Mouse (Mus musculus): ENCODE measurements at regions not wholly inside any gene's neighbourhood (a gene's known extent, or its start where the extent isn't known, plus 50 kb on each side); places are given as distances from the start of the nearest gene placed in this dataset.

- DNase-seq (ENCODE audit: low read depth, low spot score) = peak; percentile 13
These were observed 173.4 kb downstream of the Gm5426 start for GRCm38 (mm10) chr10:96309766-96310165.

GRCm38 (mm10) chr10:96325297-96325696 lies 188.9 kb downstream of the Gm5426 start:
- no peak for DNase-seq (ENCODE audit: low read depth, low spot score)

DNA sequence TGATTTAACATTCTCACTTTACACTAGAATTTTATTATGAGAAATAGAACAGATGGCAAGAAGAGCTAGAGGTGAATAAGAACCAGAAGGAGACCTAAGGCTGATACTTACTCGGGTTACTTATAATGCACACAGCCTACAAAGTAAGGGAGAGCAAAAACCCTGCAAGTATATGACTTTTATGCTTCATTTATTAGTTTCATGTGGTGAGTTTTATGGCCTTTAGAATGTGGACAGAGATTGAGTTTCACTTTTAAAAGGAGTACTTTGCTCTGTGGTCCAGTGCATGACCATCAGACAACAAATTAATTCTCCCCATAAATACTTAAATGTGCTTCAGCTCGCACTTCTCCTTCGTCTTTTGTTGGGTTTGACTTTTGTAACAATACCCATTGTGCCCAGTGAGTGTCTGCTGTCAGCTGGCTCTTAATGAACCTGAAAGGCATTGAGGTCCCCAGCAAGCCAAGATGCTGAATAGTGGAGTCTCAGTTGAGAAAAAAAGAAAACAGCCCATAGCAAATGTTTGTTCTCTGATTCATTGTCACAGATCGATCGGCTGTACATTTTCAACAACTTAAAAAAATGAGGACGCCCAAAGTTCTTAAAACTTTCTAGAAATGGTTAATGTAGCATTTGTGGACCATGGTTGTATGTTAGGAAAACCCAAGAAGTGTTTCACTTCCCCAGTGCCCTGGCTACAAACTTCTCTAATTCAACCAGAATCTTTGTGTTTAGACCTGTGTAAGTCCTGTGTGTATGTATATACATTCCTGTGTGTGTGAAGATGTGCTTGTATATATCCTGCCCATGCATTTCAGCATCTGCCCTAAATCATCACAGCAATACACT lies 194.5 kb downstream of the Gm5426 start:
- DNase-seq (ENCODE audit: low read depth, low spot score) = no peak

GRCm38 (mm10) chr10:96332731-96333201 lies 196.4 kb downstream of the Gm5426 start:
- no peak for DNase-seq (ENCODE audit: low read depth, low spot score)

GRCm38 (mm10) chr10:96333224-96333623 lies 196.8 kb downstream of the Gm5426 start:
- DNase-seq (ENCODE audit: low read depth, low spot score) = no peak

GRCm38 (mm10) chr10:96336271-96336670 lies 199.9 kb downstream of the Gm5426 start:
- no peak for DNase-seq (ENCODE audit: low read depth, low spot score)

DNA sequence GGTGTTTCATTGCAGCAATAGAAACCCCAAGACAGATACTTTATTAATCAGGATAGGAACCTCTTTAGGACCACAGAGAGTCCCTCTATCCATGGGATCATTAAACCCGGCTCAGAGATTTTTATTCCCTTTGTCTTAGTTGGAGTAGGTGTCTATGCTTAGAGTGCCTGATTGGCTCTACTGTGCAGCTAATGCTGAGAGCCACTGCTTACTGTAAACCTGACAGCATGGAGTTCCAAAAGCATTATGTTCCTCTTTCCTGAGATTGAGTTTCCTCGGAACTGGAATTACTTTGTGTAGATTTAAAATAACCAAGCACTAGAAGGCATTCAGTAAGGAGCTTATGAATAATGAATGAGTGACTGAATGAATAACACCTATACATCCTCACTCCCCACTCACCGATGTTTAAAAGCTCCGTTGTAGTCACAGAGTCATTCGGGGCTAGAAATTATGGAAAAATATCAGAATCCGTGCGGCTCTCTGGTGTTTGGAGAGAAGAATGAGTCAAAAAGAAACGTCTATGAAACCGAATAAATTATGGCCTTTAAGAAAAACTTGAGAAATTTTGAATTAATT lies 200.8 kb downstream of the Gm5426 start:
- DNase-seq (ENCODE audit: low read depth, low spot score) = no peak

- DNase-seq (ENCODE audit: low read depth, low spot score) = peak; percentile 71
These were observed 201.6 kb downstream of the Gm5426 start for GRCm38 (mm10) chr10:96337797-96338608.

GRCm38 (mm10) chr10:96338609-96338978 lies 202.2 kb downstream of the Gm5426 start:
- peak; percentile 75 for DNase-seq (ENCODE audit: low read depth, low spot score)

- no peak for DNase-seq (ENCODE audit: low read depth, low spot score)
These were observed 206.1 kb downstream of the Gm5426 start for GRCm38 (mm10) chr10:96342476-96342875.

DNA sequence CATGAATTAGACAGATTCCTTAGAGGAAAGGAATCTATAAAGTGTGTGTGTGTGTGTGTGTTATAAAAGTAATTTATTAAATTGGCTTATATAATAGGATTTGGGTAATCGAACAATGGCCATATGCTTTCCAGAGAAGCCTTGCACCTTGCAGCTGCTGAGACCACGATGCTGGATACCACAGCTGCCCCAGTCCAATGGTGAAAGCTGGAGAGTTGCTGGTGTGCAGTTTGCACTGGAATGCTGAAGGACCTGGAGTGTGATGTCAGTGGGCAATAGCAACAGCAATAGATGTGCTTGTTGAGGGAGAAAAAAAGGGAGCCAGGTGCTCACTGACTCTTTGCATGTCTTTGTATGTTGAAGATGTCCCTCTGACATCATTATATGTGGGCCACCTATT lies 207.3 kb downstream of the Gm5426 start:
- DNase-seq (ENCODE audit: low read depth, low spot score) = no peak

GRCm38 (mm10) chr10:96350692-96351091 lies 214.3 kb downstream of the Gm5426 start:
- no peak for DNase-seq (ENCODE audit: low read depth, low spot score)

DNA sequence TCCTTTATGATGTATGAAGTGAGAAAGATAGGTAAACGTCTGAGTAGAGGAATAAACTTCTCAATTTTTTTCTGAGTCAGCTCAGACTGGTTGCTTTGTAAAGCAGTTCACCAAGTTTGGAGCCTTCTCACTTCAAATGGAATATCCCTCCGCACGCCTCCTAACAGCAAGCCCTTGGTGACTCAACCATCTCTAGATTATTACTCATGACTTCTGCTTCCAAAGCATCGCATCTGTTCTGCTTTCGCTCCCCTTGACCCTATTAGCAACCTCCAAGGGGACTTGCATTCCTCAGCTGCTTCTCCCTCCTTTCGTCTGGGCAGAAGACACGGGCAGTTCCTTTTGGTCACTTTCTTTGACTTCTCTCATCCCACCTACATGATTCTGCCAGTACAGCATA lies 214.9 kb downstream of the Gm5426 start:
- DNase-seq (ENCODE audit: low read depth, low spot score) = peak; percentile 63

DNA sequence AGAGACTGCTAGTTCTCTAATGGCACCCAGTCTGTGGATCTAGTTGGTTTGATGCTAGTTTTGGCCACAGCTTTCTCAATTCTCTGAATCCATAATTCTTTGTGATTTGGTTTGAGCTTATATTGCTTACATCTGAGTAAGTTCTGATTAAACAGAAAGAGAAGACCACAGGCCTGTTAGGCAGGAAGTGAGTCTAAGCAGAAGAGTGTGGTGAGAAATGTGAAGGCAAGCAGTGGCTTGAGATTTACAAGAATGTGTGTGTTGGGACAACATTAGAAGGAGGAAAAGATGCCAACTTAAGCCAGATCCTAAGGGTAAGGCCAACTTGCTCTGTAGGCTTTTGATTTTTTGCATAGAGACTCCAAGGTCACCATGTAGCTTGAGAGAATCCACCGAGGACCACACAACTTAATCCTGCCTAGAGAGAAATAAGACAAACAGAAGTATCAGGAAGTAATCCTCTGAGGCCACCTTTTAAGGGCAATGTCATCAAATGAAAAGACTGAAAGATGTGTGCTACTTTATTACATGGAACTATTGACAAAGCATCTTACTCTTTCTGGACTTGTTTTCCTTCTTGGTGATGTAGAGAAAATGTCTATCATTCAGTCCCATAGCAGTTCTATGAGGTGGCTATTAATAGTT lies 220.7 kb downstream of the Gm5426 start:
- DNase-seq (ENCODE audit: low read depth, low spot score) = no peak

DNA sequence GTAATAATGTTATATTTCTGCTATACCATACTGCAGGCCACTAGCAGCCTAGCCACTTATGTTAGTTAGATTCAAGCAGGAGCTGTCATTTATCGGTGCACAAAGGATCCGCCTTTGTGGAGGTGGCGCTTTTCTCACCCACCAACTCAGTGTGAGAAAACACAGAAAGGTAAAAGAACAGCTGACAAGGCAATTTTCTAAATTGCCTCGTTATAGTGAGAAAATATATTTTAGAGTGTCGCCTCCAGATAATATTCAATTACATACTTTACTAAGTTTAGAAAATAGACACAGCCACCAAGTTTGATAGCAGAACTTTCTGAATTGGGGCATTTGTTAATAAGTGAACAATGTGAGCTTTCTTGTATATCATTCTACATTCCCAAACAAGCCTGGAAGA lies 221.2 kb downstream of the Gm5426 start:
- no peak for DNase-seq (ENCODE audit: low read depth, low spot score)

DNA sequence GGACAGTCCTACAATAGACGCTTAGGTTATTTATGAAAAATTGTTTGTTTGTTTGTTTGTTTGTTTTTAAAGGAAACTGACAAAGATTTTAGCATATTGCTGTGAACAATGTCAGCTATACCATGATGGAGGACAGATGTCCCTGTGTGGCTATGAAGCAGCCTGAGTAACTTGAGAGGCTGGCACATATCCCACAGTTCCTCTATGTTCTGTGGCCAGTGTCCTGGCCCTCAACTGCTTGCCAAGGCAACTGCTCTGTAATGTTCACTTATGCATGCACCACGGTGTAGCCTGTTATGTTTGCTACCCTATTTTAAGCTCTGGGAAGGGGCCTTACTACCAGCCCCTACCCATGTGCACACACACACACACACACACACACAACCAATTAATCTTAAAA lies 222.6 kb downstream of the Gm5426 start:
- DNase-seq (ENCODE audit: low read depth, low spot score) = no peak

DNA sequence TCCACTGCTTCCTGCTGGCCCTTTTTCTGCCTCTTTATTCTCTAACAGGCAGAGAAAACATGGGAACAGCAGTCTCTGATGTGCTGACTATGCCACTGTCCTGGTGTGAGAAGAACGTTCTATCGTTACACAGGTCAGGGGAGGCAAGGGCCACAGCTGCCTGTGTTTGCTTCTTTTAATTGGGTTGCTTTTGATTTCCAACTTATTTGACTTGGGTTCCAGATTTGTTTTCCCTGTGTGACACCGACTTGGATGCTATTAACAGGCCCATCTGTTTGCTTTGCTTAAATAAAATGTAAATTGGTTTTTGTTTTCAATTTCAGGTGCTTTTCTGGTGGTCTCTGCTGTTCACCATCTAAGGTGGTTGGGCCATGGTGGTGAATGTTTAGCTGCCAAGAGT lies 225.8 kb downstream of the Gm5426 start:
- DNase-seq (ENCODE audit: low read depth, low spot score) = no peak

GRCm38 (mm10) chr10:96363867-96364266 lies 227.5 kb downstream of the Gm5426 start:
- DNase-seq (ENCODE audit: low read depth, low spot score) = no peak

DNA sequence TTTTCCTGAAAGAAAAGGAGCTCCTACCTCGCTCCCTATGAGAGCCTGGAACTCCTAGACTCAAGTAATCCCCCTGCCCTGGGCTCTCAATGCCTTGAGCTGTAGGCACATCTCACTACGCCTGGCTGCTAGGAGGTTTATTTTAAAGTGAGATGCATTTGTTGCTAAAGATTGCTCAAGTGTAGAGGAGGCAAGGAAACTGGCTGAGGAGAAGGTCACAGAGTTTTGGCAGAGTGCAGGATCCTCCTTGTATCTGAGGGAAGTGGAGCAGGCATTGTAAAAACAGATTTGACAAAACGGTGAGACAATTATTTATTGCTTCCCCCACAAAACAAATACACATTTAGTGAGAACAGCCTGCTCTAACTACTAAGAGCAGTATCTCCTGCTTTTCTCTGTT lies 228.7 kb downstream of the Gm5426 start:
- DNase-seq (ENCODE audit: low read depth, low spot score) = no peak

- DNase-seq (ENCODE audit: low read depth, low spot score) = no peak
These were observed 230.5 kb downstream of the Gm5426 start for GRCm38 (mm10) chr10:96366871-96367270.

DNA sequence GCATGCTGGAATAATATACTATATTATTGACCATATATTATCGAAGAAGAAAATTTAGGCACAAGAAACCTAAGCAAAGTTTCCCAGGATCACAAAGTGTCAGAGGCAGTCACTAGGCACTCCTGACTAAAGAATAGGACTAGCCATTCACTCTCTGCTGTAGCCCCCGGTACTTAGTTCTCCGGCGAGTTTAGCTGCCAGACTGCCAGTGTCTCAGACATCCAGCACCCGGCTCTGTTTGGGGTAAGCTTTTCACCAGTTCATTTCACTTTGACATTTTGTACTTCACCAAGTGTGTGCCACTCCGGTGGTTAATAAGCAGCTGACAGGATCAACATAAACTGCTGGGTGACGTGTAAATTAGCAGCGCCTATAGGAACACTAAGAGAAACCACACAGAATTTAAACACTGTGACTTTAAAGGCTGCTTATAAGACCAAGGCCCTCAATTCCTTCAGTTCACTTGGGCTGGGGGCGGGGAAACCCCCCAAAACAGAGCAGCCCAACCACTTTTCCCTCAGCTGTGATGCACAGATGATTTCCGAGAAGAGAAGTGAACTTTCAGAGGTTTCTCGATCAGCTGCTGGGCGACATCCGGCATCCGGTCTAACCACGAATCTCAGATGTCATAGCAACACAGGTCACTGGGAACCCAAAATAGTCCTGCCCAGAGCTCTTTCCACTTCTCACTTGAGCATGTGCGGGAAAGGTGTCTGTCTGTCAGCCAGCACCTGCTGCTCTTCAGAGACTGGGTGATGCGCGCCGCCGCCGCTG lies 234.3 kb downstream of the Gm5426 start:
- no peak for DNase-seq (ENCODE audit: low read depth, low spot score)

Measured in 3T3-L1 (cell line).